Mouse (Mus musculus): Measurements from ENCODE around the gene Kbtbd3. TPM values are rescaled to one million over a fixed set of nuclear protein-coding genes. Genes with fewer than 3 reads are reported as not detected.

Gene Kbtbd3
- 5.5 TPM for polyA plus RNA-seq (2014; fragmentation: Illumina TruSeq; extraction: RNeasy Lipid Tissue Mini Kit (QIAGEN cat#74804); ENCODE audit: insufficient read depth, low read depth, low replicate concordance)

GRCm38 (mm10) chr9:4309351-4310085 is at the start of gene Kbtbd3, which contains the start of gene Aasdhppt:
Kbtbd3 (plus strand) TSS chr9:4309833.
Aasdhppt (minus strand) TSS chr9:4309471.

GRCm38 (mm10) chr9:4375828-4376639 is 66.4 kb downstream of the Kbtbd3 start, which contains the start of gene Msantd4:
Msantd4 (plus strand) TSS chr9:4376562.

Other genes starting within 250 kb of the Kbtbd3 start
- 11.9 TPM for gene Aasdhppt, start 362 bp upstream of the Kbtbd3 start, polyA plus RNA-seq (2014; fragmentation: Illumina TruSeq; extraction: RNeasy Lipid Tissue Mini Kit (QIAGEN cat#74804); ENCODE audit: insufficient read depth, low read depth, low replicate concordance)
- 23.2 TPM for gene Msantd4, start 66.7 kb downstream of the Kbtbd3 start, polyA plus RNA-seq (2014; fragmentation: Illumina TruSeq; extraction: RNeasy Lipid Tissue Mini Kit (QIAGEN cat#74804); ENCODE audit: insufficient read depth, low read depth, low replicate concordance)

Measured in lung, adult 10 weeks (tissue).